In the genomic region with DNA sequence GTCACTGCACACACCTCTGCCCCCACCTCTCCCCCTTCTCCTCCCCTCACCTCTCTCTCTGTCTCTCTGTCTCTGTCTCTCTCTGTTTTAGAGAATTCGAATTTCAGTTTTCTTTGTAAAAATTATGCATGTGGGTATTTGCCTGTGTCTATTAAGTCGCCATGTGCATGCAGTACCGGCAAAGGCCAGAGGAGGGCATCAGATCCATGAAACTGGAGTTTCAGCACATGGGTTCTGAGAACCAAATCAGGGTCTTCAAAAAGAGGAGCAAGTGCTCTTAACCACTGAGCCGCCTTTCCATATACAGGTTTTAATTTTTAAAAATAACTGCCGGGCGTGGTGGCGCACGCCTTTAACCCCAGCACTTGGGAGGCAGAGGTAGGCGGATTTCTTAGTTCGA, we compare ENCODE assay signal across 9 mouse cellular contexts. TPM values are rescaled to one million over a fixed set of nuclear protein-coding genes. Genes with fewer than 3 reads are reported as not detected.
DNase-seq lines count a peak whose midpoint lies in the region; ATAC-seq and TF ChIP-seq lines count a peak whose summit lies in the region.
"Had no signal": no experiment of that assay in that cellular context is flagged by ENCODE, and none has a peak within 500 bp of the region (broad histone marks: within the 10 kb centered on the region; RNA-seq: fewer than 3 reads in every experiment).

No protein-coding gene starts in this region.

- no peaks in the 10 kb centered on the region for H3K4me1 ChIP-seq in intestine, postnatal 0 days (replicated peaks; ENCODE audit: control insufficient read depth, insufficient read depth, low read length)
- H3K4me1 ChIP-seq in intestine, embryonic 16.5 days (ENCODE audit: control insufficient read depth, insufficient read depth, low read length): no peaks in the 10 kb centered on the region
- H3K4me1 ChIP-seq: liver, embryonic 13.5 days had no signal

- no peak overlapping the region for H3K27ac ChIP-seq in intestine, postnatal 0 days (ENCODE audit: low read depth, low read length)
- H3K27ac ChIP-seq in intestine, embryonic 16.5 days (ENCODE audit: low read length): no peak overlapping the region
- H3K27ac ChIP-seq: liver, embryonic 13.5 days had no signal

- peak; percentile 67 for TF ChIP-seq CTCF in intestine, postnatal 0 days (IDR thresholded peaks at IDR 0.05; ENCODE audit: low read depth)

- no peaks in the 10 kb centered on the region for H3K36me3 ChIP-seq in intestine, postnatal 0 days (ENCODE audit: control insufficient read depth, insufficient read depth)
- H3K36me3 ChIP-seq in intestine, embryonic 16.5 days (ENCODE audit: control insufficient read depth, insufficient read depth, low read length): no peaks in the 10 kb centered on the region
- H3K36me3 ChIP-seq: liver, embryonic 13.5 days had no signal

- no peak overlapping the region for H3K4me2 ChIP-seq in intestine, postnatal 0 days (replicated peaks; ENCODE audit: low read depth)
- H3K4me2 ChIP-seq in intestine, embryonic 16.5 days (ENCODE audit: low read depth, low read length): no peak overlapping the region
- H3K4me2 ChIP-seq: liver, embryonic 13.5 days had no signal

- no peaks in the 10 kb centered on the region for H3K9me3 ChIP-seq in intestine, postnatal 0 days (ENCODE audit: control insufficient read depth)
- no peaks in the 10 kb centered on the region for H3K9me3 ChIP-seq in intestine, embryonic 16.5 days (ENCODE audit: control insufficient read depth, low read length)
- H3K9me3 ChIP-seq: liver, embryonic 13.5 days had no signal

- DNase-seq in CD8-positive naive resting alpha-beta T cell, adult 2 months (ENCODE audit: low read depth in 2 of 2, low spot score in 2 of 2): peak; percentile 39 to 64
- peak; percentile 81 for DNase-seq in R1 (ENCODE audit: low read depth, low spot score)
- DNase-seq in embryo, embryonic 11.5 days (ENCODE audit: low read depth, low spot score): peak; percentile 17
- peak; percentile 86 for DNase-seq in thymus, postnatal 4 days
- DNase-seq in gastrocnemius, adult 18-20 months (ENCODE audit: low spot score): no peak
- DNase-seq: liver, embryonic 13.5 days had no signal

- ATAC-seq in intestine, postnatal 0 days: no peak
- no peak for ATAC-seq in intestine, embryonic 16.5 days
- 0 out of 2 replicates have a peak, but pooled peaks have one; percentile 46 for ATAC-seq in megakaryocyte progenitor cell, adult 5-6 weeks (replicated peaks; ENCODE audit: poor library complexity)

- H3K9ac ChIP-seq in intestine, postnatal 0 days (ENCODE audit: low read depth, low read length): no peak overlapping the region
- no peak overlapping the region for H3K9ac ChIP-seq in intestine, embryonic 16.5 days (ENCODE audit: low read depth, low read length)
- H3K9ac ChIP-seq: liver, embryonic 13.5 days had no signal

- 84% methylated on average over 10 of the region's 10 CpGs for WGBS in intestine, postnatal 0 days
- WGBS in intestine, embryonic 16.5 days: 80% methylated on average over 10 of the region's 10 CpGs

- H3K4me3 ChIP-seq in intestine, postnatal 0 days (ENCODE audit: low read depth, low read length): no peak overlapping the region
- H3K4me3 ChIP-seq in intestine, embryonic 16.5 days (ENCODE audit: low read length): no peak overlapping the region
- H3K4me3 ChIP-seq: liver, embryonic 13.5 days had no signal

- no peaks in the 10 kb centered on the region for H3K27me3 ChIP-seq in intestine, postnatal 0 days (replicated peaks; ENCODE audit: control insufficient read depth, insufficient read depth, low read length)
- H3K27me3 ChIP-seq in intestine, embryonic 16.5 days (replicated peaks; ENCODE audit: control insufficient read depth, insufficient read depth, low read length): no peaks in the 10 kb centered on the region
- H3K27me3 ChIP-seq: liver, embryonic 13.5 days had no signal

RNA-seq across cellular contexts. Expression of gene Plb1, which starts 17.0 kb away (rescaled TPM):
- 0.56 and 0.68 TPM in 2 replicates for polyA plus RNA-seq in intestine, postnatal 0 days (2015; fragmentation: Nextera tagmentation; extraction: Ambion mirVana)
- 0.72 and 1.3 TPM in 2 replicates for polyA plus RNA-seq in intestine, embryonic 16.5 days (2015; fragmentation: Nextera tagmentation; extraction: Ambion mirVana)
- total RNA-seq in megakaryocyte progenitor cell, adult 5-6 weeks (2015): not detected in 2 replicates
- total RNA-seq in megakaryocyte progenitor cell, adult 5-6 weeks (2017): 0.17 TPM in 1 of 2 replicates, not detected in the other
- total RNA-seq in gastrocnemius, adult 18-20 months (2021): 1 to 10 TPM; 1.6 to 2.0 TPM
- polyA plus RNA-seq: liver, embryonic 13.5 days had no signal
